Mouse (Mus musculus) liver, postnatal 0 days (tissue): ENCODE data around the gene H60c. TPM values are rescaled to one million over a fixed set of nuclear protein-coding genes. Genes with fewer than 3 reads are reported as not detected.

Source experiments
- ATAC-seq: fragments of 200-750 bp; cut with Nextera tagmentation; 2 replicates; pipeline ENCODE4 v1.8.0; 2017; ENCODE audit warnings: mild to moderate bottlenecking, moderate library complexity
- DNase-seq: peaks from one replicate; pipeline ENCODE4 v3.0.0-alpha.2; 2016
- H3K27ac ChIP-seq: fragments of 300-500 bp; sonication (generic); 2 replicates; pipeline ENCODE4 v1.5.1; 2014; ENCODE audit warnings: antibody characterized with exemption, moderate library complexity, mild to moderate bottlenecking, low read depth
- H3K27me3 ChIP-seq: fragments of 300-500 bp; sonication (generic); 2 replicates; pipeline ENCODE4 v1.6.1; 2014; ENCODE audit warnings: low read length, control low read depth, mixed read lengths; ENCODE audit not compliant: insufficient read depth
- H3K36me3 ChIP-seq: fragments of 300-500 bp; sonication (generic); replicated peaks from 2 replicates; pipeline ENCODE4 v1.6.1; 2014; ENCODE audit warnings: mild to moderate bottlenecking, control low read depth, low read length, moderate library complexity, mixed read lengths; ENCODE audit not compliant: insufficient read depth
- H3K4me1 ChIP-seq: fragments of 300-500 bp; sonication (generic); 2 replicates; pipeline ENCODE4 v1.6.1; 2014; ENCODE audit warnings: antibody characterized with exemption, mild to moderate bottlenecking, control low read depth; ENCODE audit not compliant: insufficient read depth
- H3K4me2 ChIP-seq: fragments of 300-500 bp; sonication (generic); 2 replicates; pipeline ENCODE4 v1.6.1; 2014; ENCODE audit warnings: low read depth, mild to moderate bottlenecking, low read length, moderate library complexity, mixed read lengths
- H3K4me3 ChIP-seq: fragments of 300-500 bp; sonication (generic); 2 replicates; pipeline ENCODE4 v1.5.1; 2014; ENCODE audit warnings: low read depth, low read length
- H3K9ac ChIP-seq: fragments of 300-500 bp; sonication (generic); replicated peaks from 2 replicates; pipeline ENCODE4 v1.6.1; 2014; ENCODE audit warnings: mild to moderate bottlenecking, moderate library complexity
- H3K9me3 ChIP-seq: fragments of 300-500 bp; sonication (generic); 2 replicates; pipeline ENCODE4 v1.6.1; 2016; ENCODE audit warnings: mild to moderate bottlenecking, control low read depth, low read length, mixed read lengths
- CTCF ChIP-seq: sonication (generic); IDR thresholded peaks from 2 replicates; pipeline ENCODE4 v1.5.1; 2016; ENCODE audit warnings: antibody characterized with exemption, low read depth
- EP300 ChIP-seq: IDR thresholded peaks from 2 replicates; pipeline ENCODE4 v1.6.1; 2016; ENCODE audit warnings: antibody characterized with exemption, low read depth, mild to moderate bottlenecking
- WGBS: fragments of 180-500 bp; shearing (Covaris S2); extraction: QIAGEN DNeasy Blood & Tissue Kit; methylation state at CpG from one replicate; pipeline ENCODE4 v1.1.7; 2014; ENCODE audit not compliant: insufficient replicate concordance; 5-methylcytosine and 5-hydroxymethylcytosine counted together
- polyA plus RNA-seq: library from polyadenylated mRNA; unstranded; fragments of >200 nt; fragmentation: Nextera tagmentation; extraction: Ambion mirVana; gene quantifications from 2 replicates; pipeline ENCODE4 v1.2.1, GENCODE M21; 2015

The H60c gene
- not detected in 2 replicates for polyA plus RNA-seq

DNA sequence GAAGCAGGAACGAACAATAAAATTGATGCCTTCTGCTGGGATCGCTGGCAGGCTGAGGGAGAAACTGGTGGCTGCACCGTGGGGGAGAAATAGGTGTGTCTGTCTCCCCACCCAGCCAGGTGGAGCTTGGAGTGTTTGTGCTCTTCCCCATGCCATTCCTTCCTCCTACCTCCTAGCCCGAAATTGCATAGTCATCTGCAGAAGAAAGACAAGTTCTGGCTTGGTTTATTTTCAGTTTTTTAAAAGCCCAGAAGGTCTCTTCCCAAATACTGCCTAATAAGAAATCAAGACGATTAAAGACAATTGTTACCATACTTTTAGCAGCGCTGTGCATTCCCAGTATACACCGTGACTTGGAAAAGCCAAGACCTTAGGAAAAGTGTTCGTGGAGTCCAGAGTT, at the start of gene H60c:
Gene H60c (minus strand): TSS at position 101 of the 400 bp plus-strand sequence.
- Histone ChIP-seq H3K27me3 (no peaks in the 10 kb centered on the region), H3K4me1 (no peaks in the 10 kb centered on the region), H3K4me2 (no peak within 1 kb of the TSS), H3K36me3 (no peaks in the 10 kb centered on the region), H3K9ac (no peak within 1 kb of the TSS), H3K4me3 (no peak within 1 kb of the TSS), H3K27ac (no peak within 1 kb of the TSS), H3K9me3 (no peaks in the 10 kb centered on the region)
- ATAC-seq, result no peak
- DNase-seq, result no peak
- TF ChIP-seq CTCF, result no peak
- TF ChIP-seq EP300, result no peak
- WGBS, result 65% methylated on average over 8 of the region's 8 CpGs

DNA sequence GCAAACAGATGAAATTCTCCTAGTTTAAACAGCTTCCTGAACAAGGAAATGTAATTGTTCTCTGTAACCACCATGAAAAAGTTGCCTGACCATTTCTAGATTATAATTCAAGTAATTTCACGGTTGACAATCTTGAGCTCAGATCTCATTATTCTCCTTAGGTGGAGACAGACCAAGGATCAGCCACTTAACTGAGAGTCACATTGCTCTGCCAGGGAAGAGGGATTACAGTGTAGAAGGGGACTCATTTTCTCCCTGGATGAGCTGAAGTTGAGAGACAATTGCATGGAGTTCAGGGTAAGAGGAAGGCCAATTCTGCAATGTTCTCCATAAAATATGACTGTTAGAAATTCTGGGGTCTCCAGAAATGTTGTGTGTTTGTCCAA, 41.2 kb upstream of the H60c start:
- Histone ChIP-seq H3K9me3 (no peaks in the 10 kb centered on the region), H3K27me3 (no peaks in the 10 kb centered on the region), H3K9ac (no peak overlapping the region), H3K4me1 (no peaks in the 10 kb centered on the region), H3K27ac (no peak overlapping the region), H3K36me3 (no peaks in the 10 kb centered on the region), H3K4me2 (no peak overlapping the region), H3K4me3 (no peak overlapping the region)
- no peak for TF ChIP-seq EP300
- no peak for TF ChIP-seq CTCF
- no peak for ATAC-seq
- WGBS, result 53% methylated on average over 1 of the region's 1 CpGs
- no peak for DNase-seq

DNA sequence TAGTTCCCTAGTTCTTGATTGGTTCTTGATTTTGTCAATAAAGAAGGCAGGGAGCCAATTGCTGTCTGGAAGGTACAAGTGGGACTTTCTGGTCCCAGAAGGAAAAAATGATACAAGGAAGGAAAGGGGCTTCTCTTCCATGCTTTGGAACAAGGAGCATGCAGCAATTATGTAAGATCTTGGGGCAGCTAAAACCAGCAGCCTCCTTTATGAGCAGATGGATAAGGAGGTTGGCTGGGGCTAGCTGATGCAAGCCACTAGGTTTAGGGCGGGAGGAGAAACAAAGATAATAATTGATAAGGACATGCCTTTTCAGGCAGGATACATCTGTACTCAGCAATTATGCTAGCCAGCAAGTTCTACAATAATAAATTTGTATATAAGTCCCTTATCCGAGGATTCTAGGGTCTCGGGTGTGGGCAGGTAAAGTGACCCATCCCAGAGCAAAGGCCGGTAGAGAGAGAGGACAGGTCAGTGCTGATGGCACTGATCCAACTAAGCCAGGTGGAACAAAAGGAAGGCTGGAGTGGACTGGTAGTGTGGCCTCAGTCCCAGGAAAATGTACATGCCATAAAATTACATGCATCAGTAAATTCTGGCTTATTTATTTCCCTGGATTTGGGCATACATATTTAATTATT, 40.7 kb upstream of the H60c start:
- Histone ChIP-seq H3K4me3 (no peak overlapping the region), H3K27ac (no peak overlapping the region), H3K36me3 (no peaks in the 10 kb centered on the region), H3K4me1 (no peaks in the 10 kb centered on the region), H3K9me3 (no peaks in the 10 kb centered on the region), H3K27me3 (no peaks in the 10 kb centered on the region), H3K4me2 (no peak overlapping the region), H3K9ac (no peak overlapping the region)
- ATAC-seq (no peak), DNase-seq (no peak)
- no peak for TF ChIP-seq EP300
- TF ChIP-seq CTCF, result no peak
- 64% methylated on average over 4 of the region's 4 CpGs for WGBS

DNA sequence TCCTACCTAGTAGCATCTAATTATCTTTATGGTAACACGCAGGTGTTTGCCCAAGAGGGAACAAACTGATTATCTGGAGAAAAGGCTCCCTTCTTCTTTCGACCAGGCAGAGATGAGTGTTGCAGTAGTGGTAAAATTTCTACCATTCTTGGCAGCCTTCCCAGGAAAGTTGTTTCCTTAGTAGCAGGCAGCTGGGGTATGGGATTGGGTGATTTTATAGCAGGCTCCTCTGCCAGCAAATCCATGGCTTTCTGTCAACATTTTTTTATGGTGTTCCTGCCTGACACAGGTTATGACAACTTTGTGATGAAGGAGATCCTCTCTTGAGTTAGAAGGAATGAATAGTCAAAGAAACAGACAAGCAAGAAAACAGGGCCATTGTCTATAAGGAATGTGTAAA, 40.2 kb upstream of the H60c start:
- no peaks in the 10 kb centered on the region for H3K27me3 ChIP-seq
- no peaks in the 10 kb centered on the region for H3K9me3 ChIP-seq
- H3K9ac ChIP-seq, result no peak overlapping the region
- H3K4me1 ChIP-seq, result no peaks in the 10 kb centered on the region
- TF ChIP-seq EP300, result no peak
- no peak for TF ChIP-seq CTCF
- no peak overlapping the region for H3K27ac ChIP-seq
- WGBS, result 35% methylated on average over 2 of the region's 2 CpGs
- DNase-seq, result no peak
- H3K4me3 ChIP-seq, result no peak overlapping the region
- H3K36me3 ChIP-seq, result no peaks in the 10 kb centered on the region
- ATAC-seq, result no peak
- no peak overlapping the region for H3K4me2 ChIP-seq

DNA sequence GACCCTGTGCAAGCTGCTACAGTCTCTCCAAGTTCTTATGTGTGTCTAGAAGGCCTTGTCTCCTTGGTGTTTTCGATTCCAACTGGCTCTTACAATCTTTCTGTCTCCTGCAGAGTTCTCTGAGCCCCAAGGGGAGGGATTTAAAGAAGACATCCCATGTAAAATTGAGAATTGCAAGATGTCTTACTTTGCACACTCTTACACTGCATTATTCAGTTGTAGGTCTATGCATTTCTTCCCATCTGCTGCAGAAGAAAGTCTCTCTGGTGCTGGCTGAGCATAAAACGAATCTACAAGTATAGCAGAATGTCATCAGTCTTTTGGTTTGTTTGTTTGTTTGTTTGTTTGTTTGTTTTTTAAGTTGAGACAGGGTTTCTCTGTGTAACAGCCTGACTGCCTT, 26.4 kb upstream of the H60c start:
- Histone ChIP-seq H3K36me3 (no peaks in the 10 kb centered on the region), H3K27me3 (no peaks in the 10 kb centered on the region), H3K4me2 (no peak overlapping the region), H3K4me1 (no peaks in the 10 kb centered on the region), H3K4me3 (no peak overlapping the region), H3K9ac (no peak overlapping the region), H3K9me3 (no peaks in the 10 kb centered on the region), H3K27ac (no peak overlapping the region)
- DNase-seq (no peak), ATAC-seq (no peak)
- no peak for TF ChIP-seq EP300
- 39% methylated on average over 2 of the region's 2 CpGs for WGBS

DNA sequence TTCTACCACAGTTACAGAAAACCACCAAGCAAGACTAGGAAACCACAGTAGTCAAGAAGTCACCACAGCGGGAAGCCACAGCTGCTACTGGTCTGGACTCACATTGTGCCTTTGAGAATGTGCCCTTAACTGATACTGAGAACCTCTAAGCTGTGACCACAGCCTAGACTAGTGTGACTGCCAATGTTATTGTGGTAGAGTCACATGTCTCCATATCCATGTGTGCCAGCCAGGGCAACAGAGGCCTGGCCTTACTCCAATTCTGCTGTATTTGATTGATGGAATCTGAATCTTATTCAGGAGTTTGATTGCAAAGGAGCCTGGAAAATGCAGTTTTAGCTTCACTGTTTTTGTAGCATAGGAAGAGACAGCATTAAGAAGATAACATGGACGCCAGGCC, 13.5 kb upstream of the H60c start:
- DNase-seq, result no peak

DNA sequence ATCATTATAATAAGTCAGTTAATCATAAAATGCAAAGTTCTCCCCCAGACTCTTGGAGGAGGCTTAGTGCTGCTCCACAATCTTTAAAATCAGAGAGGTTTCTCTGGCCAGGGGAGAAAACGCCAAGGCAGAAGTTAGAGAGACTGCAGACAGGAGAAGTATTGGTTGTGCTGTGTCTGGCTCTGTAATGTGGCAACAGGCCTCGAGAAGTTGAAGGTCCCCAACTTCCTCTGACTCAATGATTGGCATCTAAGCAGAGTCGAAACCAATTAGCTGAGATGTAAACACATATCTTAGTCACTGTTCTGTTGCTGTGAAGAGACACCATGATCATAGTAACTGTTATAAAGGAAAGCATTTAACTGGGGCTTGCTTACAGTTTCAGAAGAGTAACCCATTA, 6.5 kb upstream of the H60c start:
- Histone ChIP-seq H3K36me3 (no peaks in the 10 kb centered on the region), H3K4me3 (no peak overlapping the region), H3K4me2 (no peak overlapping the region), H3K4me1 (no peaks in the 10 kb centered on the region), H3K27me3 (no peaks in the 10 kb centered on the region), H3K27ac (no peak overlapping the region), H3K9me3 (no peaks in the 10 kb centered on the region), H3K9ac (no peak overlapping the region)
- 48% methylated on average over 3 of the region's 3 CpGs for WGBS
- ATAC-seq (no peak), DNase-seq (no peak)
- TF ChIP-seq CTCF (no peak), EP300 (no peak)

More for the DNA sequence above, 13.5 kb upstream of the H60c start:
- H3K4me3 ChIP-seq, result no peak overlapping the region
- H3K4me1 ChIP-seq, result no peaks in the 10 kb centered on the region
- no peaks in the 10 kb centered on the region for H3K9me3 ChIP-seq
- no peak overlapping the region for H3K27ac ChIP-seq
- no peaks in the 10 kb centered on the region for H3K36me3 ChIP-seq
- no peak overlapping the region for H3K9ac ChIP-seq
- no peak overlapping the region for H3K4me2 ChIP-seq
- no peaks in the 10 kb centered on the region for H3K27me3 ChIP-seq
- no peak for ATAC-seq
- TF ChIP-seq EP300, result no peak
- TF ChIP-seq CTCF, result no peak
- WGBS, result 54% methylated on average over 2 of the region's 2 CpGs
